Mouse (Mus musculus) heart, adult 2 months (tissue): ENCODE data around the gene Fxyd7.

ENCODE experiments used
- EP300 ChIP-seq: fragments of 200-500 bp; IDR thresholded peaks from 2 replicates; pipeline ENCODE4 v1.6.1; 2011; ENCODE audit warnings: low read depth, low read length, control low read depth; ENCODE audit not compliant: insufficient read depth
- POLR2A ChIP-seq: fragments of 200-500 bp; IDR thresholded peaks from 2 replicates; pipeline ENCODE4 v1.6.1; 2011; ENCODE audit warnings: mild to moderate bottlenecking, low read depth, low read length, control low read depth; ENCODE audit not compliant: insufficient read depth

GRCm38 (mm10) chr7:31028609-31029008 lies 22.7 kb downstream of the Fxyd7 start:
- TF ChIP-seq POLR2A = no peak
- no peak for TF ChIP-seq EP300
